Mouse (Mus musculus): ENCODE results near the gene Nlrp6. TPM values are rescaled to one million over a fixed set of nuclear protein-coding genes. Genes with fewer than 3 reads are reported as not detected.
A peak's percentile ranks its signal among the peaks of the same experiment; 100 is the strongest.
"Not testable (repeated sequence)": the region's sequence is repeated elsewhere in the genome, so short reads cannot be mapped to it uniquely, and the experiment has no call there.

Gene Nlrp6
- total RNA-seq, 2 experiments from 2014 or later = 0.96 to 1.5 TPM

DNA sequence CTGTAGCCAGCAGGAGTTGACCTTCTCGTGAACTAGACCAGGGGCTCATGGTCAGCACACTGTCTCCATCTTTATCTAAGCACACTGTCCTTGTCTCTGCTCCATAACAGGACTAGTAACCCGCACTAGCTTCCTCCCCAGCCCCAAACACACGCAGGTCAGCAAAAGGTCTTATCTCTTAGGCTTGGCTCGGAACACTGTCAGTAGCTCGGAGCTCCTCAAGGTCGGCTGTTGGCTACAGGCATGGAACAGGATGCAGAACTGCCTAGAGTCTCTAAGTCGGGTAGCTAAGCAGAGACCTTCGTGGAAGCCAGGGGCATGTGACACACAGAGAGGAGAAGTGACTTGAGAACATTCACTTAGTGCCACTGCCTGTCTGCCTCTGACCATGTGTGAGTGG is 27.5 kb downstream of the Nlrp6 start:
- peak in 1 of 2 experiments; percentile 42 for DNase-seq (ENCODE audit: low spot score in 2 of 2)

DNA sequence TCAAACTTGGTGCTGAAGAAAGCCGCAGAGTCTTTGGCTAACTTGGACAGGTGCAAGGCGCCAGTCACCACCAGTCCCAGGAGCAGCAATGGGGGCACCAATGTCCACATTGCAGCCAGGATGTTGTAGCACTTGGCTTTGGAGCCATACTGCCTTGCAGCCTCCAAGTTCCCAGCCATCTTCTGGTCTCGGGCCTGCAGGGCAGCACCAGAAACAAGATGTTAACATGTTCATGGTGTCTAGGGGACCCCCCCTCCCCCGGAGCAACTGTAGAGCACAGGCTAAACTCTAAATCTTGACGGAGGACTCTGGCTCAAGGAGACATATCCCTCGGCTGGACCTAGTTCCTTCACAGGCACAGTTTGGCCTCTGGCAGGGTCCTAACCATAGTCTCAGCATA is 28.6 kb downstream of the Nlrp6 start:
- DNase-seq (ENCODE audit: low spot score in 2 of 2) = peak in 1 of 2 experiments; percentile 20

GRCm38 (mm10) chr7:140949824-140950530 is 29.3 kb downstream of the Nlrp6 start, which contains the start of gene Ifitm5:
Gene Ifitm5 (minus strand): TSS chr7:140950291.
- peak in 1 of 2 experiments; percentile 31 for DNase-seq (ENCODE audit: low spot score in 2 of 2)

- DNase-seq (ENCODE audit: low spot score in 2 of 2) = peak in 1 of 2 experiments; percentile 22
Measured at GRCm38 (mm10) chr7:140951051-140951450, 30.3 kb downstream of the Nlrp6 start.

DNA sequence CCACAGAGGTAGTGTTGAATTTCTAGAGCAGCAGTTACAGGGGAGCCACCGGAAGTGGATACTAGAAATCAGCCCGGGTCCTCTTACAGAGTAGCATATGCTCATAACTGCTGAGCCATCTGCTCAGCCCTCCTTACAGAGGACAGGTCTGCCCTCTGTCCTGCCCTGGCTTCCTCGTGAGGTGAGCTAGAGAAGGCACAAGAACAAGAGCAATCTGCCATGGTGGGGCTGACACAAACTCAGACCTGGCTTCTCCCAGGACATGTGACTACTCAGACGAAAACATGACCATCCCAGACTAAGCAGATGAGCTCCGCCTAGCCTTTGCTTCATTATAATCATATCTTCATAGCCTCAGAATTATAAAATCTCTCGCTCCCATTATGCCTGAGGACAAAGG is 31.1 kb downstream of the Nlrp6 start:
- DNase-seq (ENCODE audit: low spot score in 2 of 2) = no peak

- DNase-seq (ENCODE audit: low spot score in 2 of 2) = no peak
Measured at GRCm38 (mm10) chr7:140952441-140952840, 31.7 kb downstream of the Nlrp6 start.

GRCm38 (mm10) chr7:140953133-140953532 is 32.4 kb downstream of the Nlrp6 start:
- DNase-seq (ENCODE audit: low spot score in 2 of 2) = peak in 1 of 2 experiments; percentile 22

DNA sequence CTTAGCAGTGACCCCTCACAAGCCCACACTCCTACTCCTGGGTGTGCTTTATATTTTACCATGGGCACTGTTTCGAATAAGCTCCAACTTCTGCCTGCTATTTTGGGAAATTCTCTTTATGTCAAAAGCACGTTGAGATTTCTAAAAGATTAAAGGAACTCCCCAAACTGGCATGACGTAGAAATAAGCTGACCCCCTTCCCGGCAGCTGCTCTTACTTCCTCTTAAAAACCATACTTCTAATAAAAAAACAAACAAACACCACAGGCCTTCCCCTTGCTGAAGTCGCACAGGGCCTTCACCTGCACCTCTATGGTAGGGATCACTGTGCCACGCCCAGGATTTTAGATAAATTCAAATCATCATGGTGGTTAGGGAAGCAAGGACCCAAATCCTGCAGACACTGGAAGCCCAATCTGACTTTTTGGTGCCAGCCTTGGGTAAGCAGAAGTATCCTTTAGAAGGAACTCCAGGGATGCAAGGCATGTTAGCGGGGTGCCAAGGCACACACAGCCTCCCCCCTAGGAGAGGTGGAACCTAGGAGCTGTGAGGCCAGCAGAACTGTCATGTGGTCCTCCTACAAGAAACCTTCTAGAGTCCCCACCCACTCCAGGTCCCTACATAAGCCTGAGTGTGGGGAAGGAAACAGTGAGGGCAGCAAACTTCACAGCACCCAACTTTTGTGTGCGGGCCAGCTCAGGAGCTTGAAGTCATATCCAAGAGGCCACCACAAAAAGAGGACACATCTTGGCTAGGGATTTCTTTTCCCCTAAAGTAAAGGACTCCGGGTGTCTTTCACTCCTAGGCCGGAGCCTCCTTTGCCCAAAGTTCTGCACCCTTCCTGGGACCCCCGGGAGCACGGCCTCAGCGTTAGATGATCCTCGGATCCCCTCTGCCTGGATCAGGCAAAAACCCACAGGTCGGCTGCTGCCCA is 33.4 kb downstream of the Nlrp6 start:
- DNase-seq (ENCODE audit: low spot score in 2 of 2) = peak in 1 of 2 experiments; percentile 31

DNA sequence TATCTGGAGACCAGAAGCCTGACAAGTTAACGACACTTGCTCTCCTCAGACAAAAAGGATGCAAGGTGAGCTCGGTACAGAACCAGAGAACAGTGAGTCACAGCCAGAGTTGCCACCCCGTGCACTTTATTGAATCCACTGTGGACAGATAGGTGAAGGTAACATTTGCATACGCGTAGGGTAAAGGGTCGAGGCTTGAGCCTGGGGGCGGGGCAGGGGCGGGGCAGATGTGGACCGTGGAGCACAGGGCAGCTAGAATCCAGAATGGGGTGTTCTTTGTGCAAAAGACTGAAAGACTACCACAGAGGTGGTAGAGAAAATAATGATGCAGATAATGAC is 34.0 kb downstream of the Nlrp6 start:
- DNase-seq (ENCODE audit: low spot score in 2 of 2) = no peak

DNA sequence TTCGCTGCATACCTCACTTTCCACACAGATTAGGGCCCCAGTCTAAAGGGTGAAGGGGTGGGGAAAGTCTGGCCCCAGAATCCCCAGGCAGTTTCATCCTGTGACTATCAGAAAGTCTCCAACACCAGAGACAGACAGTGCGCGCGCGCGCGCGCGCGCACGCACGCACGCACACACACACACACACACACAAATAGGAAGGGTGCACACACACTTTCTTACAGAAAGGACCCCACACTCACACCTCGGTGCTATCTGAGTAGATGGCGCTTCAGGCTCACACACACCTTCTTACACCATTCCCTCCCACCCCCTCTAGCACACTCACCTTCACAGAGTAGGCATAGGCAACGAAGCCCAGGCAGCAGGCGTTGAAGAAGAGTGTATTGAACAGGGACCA is 34.6 kb downstream of the Nlrp6 start:
- DNase-seq (ENCODE audit: low spot score in 2 of 2) = no peak

DNA sequence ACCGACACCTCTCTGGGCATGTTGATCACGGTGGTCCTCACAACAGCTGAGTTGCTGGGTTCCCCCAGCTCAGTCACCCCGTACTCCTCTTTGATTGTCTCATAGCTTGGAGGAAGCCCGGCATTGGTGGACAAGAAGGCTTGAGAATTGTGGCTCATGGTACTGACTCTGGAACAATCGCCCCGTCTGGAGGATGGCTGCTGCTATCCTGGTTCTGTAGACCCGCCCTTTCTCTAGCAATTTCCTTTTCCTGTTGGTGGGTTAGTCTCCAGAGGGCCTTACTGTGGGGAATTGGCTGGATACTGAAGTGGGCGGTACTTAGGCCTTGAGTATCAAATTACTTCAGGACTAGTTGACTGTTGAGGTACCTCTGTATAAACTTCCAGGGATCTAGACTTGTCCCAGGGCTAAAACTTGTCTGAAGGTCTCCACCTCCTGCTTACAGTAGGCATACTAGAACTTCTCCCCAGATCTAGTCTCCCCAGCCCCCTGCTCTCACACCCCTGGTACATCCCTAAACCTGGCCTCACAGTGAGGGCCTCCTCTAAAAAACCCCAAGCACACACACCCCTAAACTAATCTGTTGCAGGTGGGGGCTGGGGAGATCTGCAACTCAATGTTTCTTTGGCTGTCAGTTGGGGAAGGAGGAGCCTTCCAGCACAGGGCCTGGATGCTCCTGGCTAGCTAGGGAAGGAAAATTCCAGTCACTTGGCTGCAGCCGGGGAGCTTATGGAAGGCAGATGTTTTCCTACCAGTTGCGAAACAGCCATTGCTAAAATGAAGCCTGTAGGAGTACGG is 35.3 kb downstream of the Nlrp6 start, which contains the start of the genes Gm45717 and Ifitm2:
Gene Gm45717, minus strand, starts transcription at position 180 of the 798 bp plus-strand sequence.
Gene Ifitm2, minus strand, starts transcription at position 230 of the 798 bp plus-strand sequence.
- DNase-seq (ENCODE audit: low spot score in 2 of 2) = peak; percentile 57 to 61

GRCm38 (mm10) chr7:140956556-140956869 is 35.8 kb downstream of the Nlrp6 start:
- DNase-seq (ENCODE audit: low spot score in 2 of 2) = no peak

DNA sequence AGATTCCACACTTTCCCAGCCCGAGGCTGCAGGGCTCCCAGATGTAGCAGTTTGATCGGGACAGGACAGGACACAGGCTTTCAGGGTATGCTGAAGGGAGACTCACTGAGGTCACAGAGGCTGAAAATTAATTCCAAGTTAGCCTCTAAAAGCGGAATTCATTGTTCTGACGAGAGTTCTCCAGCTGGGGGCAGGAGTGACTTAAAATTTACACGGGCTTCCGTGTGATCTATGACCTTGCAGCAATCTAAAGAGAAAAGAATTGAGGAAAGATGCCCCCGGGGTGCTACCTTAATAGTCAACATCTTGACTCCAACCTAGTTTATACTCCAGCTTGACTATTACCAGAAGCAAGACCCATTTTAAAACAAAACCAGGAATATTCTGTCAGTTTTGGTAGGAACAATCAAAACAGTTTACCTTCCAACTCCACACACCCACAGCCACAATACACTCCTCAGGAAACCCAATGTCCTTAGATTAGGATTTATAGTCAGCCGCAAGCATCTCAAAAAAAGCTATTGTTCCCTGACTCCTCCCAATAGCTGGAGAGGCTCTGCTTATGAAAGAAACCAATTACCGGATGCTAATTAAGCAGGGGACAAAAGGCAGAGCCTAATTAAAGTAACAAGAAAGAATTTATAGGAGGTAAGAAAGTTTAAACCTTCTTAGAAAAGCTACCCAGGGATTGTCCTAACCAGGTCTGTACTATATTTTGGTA is 38.6 kb downstream of the Nlrp6 start:
- DNase-seq (ENCODE audit: low spot score in 2 of 2) = peak in 1 of 2 experiments; percentile 51

- no peak for DNase-seq (ENCODE audit: low spot score in 2 of 2)
Measured at GRCm38 (mm10) chr7:140960026-140960425, 39.3 kb downstream of the Nlrp6 start.

- no peak for DNase-seq (ENCODE audit: low spot score in 2 of 2)
Measured at GRCm38 (mm10) chr7:140961416-140961815, 40.7 kb downstream of the Nlrp6 start.

- no peak for DNase-seq (ENCODE audit: low spot score in 2 of 2)
Measured at GRCm38 (mm10) chr7:140962733-140963132, 42.0 kb downstream of the Nlrp6 start.

DNA sequence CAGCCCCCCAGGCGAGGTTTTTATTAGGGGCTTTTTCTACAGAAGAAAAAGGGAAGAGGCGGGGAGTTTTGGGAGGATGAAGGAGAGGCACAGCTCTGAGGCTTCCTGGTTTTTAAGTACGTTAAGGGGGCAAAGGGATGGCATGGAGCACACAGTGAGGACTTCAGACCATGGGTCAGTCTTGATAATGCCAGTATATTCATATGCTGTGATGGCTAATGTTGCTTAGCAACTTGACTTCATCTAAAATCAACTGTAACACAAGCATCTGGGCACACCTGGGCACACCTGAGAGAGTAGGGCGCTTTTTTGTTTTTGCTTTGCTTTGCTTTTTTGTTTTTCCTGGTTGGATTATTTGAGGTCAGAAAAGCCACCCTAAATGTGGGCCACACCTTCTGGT is 46.2 kb downstream of the Nlrp6 start, which contains the start of gene Ifitm1:
Gene Ifitm1, plus strand, starts transcription at position 301 of the 400 bp plus-strand sequence.
- no peak for DNase-seq (ENCODE audit: low spot score in 2 of 2)

DNA sequence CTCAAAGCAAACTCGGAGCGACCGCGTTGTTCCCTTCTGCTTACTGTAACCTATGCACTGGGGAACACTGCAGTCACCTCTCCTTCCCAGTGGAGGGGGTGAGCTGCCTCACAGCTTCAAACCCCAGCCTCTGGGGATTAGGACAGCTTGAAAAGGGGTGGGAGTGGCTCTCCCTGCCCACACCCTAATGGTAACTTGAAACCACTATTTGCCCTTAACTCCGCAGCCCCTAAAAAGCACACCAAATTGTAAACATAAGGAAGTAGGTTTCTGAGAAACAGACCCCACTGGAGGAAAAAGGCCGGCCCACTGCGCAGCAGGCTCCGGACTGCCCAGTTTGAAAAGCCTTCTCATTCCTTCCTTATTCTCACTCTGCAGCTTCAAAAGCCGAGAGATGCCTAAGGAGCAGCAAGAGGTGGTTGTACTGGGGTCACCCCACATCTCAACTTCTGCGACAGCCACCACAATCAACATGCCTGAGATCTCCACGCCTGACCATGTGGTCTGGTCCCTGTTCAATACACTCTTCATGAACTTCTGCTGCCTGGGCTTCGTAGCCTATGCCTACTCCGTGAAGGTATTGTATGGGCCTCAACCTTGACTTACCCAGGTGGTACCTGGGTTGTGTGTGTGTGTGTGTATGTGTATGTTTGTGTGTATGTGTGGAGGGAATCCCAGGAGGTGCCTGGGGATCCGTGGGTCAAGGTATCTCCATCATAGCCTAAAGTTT is 47.3 kb downstream of the Nlrp6 start:
- DNase-seq (ENCODE audit: low spot score in 2 of 2) = no peak

DNA sequence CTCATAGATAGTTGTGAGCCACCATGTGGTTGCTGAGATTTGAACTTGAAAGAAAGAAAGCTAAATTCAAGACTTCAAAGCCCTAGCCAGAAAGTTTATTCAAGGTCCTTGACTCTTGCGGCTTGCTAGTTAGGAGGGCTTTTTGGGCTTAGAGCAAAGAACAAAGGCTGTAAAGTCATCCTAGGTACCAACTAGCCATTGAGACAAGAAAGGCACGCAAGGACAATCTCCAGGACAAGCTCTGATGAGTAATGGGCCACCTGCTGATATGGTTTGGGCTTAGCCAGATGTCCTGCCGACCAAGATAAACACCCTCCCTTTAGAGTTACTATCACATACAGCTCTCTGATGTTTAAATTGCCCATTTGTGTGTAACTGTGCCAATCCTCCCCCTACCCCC is 48.0 kb downstream of the Nlrp6 start:
- not testable (repeated sequence) for DNase-seq (ENCODE audit: low spot score in 2 of 2)

DNA sequence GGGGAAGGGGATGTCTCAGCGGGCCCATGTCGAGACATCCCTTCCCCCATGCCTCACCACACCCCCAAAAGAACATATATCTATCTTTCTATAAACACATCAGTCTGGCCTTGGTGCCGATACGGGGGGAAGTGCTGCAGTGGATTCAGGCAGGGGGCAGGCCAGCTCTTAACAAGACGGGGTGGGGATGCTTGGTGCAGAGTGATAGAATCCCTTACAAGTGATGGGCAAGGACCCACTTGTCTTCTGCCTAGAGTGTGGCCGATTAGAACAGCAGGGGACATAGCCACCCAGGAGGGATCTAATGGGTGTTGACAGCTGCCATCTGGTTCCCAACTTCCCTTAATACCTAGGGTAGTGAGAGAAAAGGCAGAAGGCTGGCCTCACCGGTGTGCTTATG is 50.2 kb downstream of the Nlrp6 start:
- DNase-seq (ENCODE audit: low spot score in 2 of 2) = no peak
